Mouse (Mus musculus): Measurements from ENCODE around the gene Dennd5b.
A peak's percentile ranks its signal among the peaks of the same experiment; 100 is the strongest.

Gene Dennd5b

DNA sequence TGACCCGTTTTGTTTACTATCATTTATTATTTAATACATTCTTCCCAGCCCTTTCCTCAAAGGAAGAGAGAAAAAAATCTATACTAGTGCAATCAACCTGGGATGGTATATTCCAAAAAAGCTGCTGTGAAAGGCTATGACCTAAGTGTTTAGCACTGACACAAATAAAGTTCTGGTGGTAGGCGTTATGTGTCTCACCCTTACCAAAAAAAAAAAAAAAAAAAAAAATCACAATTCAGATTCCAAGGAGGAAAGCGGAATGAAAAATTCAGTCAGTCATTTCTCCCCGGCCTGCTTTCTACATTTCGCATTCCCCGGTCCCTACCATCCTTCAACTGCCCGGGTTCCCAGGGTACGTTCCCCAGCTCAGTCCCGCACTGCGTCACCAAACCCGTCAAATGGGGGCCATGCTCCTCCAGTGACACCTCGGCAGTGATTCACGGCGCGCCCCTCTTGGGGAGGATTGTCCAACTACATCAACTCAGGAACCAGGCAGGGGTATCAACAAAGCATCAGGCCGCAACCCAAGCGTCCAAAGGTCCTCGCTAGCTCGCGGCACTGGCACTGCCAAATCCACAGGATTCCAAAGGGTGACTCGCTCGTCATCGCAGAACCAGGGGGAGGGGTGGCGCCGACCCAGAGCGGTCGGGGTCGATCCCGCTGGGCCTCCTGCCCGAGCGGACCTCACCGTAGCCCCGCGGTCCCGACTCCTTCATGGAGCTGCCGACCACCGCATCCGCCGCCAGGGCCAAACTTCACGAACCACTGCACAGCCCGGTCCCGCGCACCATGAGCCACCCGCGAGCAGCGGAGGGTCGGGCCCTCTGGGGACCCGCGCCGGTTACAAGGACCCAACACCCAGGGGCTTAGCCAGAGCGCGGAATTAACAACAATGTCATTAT is 1.1 kb downstream of the Dennd5b start:
- peak in 1 of 2 experiments; percentile 7 for DNase-seq

DNA sequence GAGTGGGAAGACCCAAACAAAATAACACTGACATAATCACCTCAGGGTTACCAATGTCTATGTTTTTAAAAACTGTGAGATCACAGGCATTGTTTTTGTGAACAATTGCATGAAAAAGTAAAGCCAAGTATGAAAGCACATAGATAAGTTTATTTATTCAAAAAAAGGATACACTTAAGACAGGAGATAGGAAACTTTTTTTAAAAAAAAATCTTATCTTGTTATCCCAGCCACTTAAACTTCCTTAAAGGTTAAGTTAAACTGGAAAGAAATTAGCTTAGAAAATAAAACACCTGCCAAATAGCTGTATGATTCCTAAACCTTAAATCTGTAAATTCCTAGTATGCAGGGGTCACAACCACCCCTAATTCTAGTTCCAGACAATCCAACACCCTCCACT is 2.5 kb downstream of the Dennd5b start:
- no peak for DNase-seq

DNA sequence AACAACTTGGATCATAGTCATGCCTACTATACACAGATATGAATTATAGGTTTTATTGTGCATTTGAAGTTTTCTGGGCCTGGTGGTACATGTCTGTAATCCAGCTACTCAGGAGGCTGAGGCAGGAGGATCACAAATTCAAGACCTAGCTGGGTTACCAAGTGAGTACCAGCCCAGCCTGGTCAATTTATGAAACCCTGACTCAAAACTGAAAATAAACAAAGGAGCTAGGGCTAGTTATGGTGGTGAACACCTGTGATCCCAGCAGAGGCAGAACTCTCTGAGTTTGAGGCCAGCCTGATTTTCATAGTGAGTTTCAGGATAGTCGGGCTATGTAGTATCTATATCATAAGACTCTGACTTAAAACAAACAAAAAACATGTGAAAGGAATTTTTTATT is 4.2 kb downstream of the Dennd5b start:
- no peak for DNase-seq

DNA sequence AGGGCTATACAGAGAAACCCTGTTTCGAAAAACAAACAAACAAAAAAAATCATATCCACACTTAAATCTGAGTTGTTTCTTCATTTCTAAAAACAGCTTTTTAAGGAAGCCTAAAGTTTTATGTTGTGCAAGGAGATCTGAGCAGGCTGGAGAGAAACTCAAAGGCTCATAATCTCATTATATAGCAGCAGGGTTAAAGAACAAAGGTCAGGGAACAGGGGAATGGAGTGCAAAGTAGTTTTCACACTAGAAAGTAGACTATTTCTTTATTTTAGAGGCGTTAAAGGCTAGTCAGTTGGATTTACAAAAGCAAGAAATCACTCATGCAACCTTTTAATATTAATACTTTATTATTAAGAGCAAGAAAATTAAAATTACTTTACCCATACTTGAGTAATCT is 5.2 kb downstream of the Dennd5b start:
- no peak for DNase-seq

DNA sequence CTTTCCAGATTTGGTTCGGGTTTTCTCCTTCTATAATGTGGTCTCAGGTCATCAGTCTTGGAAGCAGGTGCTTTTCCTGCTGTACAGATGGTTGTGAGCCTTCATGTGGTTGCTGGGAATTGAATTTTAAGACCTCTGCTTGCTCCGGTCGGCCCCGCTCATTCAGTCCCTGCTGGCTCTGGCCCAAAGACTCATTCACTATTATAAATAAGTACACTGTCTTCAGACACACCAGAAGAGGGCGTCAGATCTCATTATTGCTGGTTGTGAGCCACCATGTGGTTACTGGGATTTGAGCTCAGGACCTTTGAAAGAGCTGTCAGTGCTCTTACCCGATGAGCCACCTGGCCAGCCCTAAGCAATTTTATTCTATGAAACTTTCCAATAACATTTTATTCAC is 6.1 kb downstream of the Dennd5b start:
- DNase-seq, result no peak

DNA sequence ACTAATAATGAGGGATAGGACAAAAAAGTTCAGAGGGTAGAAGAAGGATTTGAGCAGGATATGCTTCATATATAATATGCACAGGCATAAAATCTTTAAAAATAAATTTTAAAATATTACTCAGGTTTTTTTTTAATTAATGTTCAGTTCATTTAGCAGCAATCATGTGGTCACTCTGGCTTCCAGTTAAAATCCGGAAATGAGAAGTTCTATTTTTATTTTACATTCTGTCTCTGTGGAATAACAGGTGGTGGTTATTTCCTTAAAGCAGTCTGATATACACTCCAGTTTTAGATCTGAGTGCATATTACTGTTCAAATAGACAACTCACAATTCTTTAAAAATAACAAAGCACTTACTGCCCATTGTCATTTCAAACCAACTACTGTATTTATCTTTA is 6.9 kb downstream of the Dennd5b start:
- no peak for DNase-seq

DNA sequence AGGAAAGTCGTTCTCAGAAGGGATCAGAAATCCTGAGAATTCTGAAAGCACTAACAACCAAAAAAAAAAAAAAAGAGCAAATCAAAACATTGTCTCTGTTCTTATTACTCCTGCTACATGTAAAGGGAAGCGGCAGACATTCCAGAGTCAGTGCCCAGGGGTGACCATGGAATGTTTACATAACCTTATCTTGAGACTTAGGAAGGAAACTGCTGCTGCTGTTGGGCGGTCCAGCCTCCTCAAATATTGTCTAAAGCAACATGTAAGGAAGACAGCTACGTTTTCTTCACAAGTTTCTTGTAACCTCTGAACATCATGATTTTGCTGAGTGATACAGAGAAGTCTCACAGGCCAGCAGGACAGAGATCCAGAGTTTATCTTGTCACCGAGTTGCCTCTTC is 8.0 kb downstream of the Dennd5b start:
- no peak for DNase-seq

DNA sequence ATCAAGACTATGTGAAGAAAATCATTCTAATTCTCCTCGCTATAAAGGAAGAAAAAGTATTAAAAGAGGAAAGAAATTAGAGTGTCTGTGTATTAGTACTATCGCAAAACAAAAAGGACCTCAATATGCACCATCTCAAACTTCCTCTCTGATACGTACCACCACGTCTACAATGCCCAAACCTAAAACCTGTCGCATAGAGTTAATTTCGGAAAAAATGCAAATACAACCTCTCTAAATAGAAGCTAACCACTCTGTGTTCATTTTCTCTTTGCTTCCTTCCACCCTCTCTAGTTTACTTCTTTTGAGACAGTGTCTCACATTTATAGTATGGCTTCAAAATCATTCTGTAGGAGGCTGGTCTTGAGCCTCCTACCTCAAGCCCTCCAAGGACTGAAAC is 9.1 kb downstream of the Dennd5b start:
- DNase-seq, result no peak

DNA sequence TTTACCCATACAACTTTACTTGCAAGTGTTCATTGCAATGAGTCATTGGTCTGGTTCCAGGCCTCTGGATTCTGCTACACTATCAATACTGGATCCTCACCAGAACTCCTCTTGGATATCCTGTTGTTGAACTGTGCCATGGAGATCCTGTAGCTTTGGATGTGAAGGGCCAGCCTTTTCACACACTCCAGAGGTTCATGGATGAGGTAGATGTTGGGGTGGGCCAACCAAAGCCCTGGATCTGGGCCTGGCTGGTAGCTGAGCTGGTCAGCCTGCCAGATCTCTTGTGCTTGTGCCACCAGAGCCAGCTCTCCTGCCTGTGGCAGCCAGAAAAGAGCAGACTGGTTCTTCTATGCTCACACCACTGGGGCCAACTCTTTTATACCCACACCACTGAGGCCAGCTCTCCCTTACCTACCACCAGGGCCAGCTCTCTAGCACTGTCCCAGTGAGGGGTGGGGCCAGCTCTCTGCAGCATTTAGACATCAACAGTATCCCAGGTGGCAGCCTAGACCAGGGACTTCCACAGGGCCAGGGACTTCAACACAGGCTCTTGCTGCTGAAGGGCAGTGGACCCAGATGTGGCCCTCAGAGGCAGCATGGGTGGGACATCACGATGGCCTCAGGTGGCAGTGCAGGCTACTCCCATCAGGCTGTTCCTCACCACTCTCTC is 24.2 kb downstream of the Dennd5b start:
- DNase-seq, result no peak

DNA sequence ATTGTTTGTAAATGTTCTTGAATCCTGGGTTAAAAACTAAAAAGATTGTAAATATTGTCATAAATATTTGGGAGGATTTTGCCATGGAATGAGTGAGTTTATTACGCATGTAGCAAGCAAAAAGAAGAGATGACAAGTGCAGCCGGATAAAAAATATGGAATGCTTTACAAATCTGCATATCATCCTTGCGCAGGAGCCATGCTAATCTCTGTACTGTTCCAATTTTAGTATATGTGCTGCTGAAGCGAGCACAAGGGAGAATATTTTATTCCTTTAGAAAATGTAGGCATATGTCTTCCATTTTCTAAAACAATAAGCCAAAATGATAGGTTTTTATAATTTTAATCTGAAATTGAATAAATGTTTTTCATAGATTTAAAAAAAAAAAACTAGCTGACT is 27.6 kb downstream of the Dennd5b start:
- no peak for DNase-seq

DNA sequence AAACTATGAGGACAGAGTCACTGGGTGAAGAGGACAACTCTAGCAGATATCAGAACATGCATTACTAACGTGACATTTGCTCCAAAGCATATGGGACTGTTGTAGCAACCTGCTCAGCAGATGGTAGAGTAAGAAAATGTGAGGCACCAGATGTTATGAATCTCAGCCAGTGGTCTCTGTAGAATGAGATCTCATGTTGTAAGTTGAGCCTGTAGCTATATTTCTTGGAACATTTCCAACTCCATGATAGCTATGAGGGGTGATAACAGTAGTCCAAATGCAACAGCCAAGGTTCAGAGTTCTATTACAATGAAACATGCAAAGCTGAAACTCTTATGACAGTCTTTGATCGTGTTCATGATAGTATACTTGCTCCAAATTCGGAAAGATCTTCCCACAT is 28.6 kb downstream of the Dennd5b start:
- no peak for DNase-seq

DNA sequence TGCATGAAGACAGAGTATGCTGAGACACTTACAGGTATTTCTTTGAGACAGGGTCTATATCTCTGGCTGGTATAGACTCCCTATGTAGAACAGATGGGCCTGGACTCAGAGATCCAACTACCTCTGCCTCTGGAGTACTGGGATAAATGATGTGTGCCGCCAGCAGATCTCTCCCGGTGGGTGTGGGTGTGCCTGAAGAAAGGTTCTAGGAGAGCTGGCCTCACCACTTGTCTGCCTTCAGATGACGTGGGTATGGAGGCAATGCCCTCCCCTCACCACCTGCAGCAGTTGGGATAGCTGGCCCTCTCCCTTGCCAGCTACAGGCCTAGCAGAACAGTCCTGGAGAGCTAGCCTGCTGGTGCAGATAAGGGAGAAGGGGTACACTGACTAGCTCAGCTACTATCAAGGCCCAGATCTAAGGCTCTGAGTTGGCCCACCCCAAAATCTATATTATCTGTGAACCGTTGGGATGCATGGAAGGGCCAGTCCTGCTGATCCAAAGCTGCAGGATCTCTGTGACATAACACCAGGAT is 30.8 kb downstream of the Dennd5b start:
- DNase-seq, result no peak

DNA sequence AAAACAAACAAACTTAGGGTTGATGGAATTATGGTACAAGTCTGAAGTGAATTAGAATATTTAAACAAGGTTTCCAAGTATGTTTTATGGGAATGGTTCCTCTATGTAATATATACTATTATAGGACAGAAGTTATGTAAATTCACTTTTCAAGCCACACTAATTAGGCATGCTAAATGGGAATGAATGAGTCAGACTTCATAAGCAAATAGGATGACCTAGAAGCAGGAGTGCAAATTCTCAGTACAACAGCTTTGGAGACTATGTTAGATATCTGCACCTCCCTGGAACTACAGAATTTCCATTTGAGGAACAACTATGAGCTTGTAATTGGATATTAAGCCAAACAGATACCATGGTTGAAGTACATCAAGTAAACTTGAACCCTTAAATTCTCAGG is 38.1 kb downstream of the Dennd5b start:
- DNase-seq, result no peak

DNA sequence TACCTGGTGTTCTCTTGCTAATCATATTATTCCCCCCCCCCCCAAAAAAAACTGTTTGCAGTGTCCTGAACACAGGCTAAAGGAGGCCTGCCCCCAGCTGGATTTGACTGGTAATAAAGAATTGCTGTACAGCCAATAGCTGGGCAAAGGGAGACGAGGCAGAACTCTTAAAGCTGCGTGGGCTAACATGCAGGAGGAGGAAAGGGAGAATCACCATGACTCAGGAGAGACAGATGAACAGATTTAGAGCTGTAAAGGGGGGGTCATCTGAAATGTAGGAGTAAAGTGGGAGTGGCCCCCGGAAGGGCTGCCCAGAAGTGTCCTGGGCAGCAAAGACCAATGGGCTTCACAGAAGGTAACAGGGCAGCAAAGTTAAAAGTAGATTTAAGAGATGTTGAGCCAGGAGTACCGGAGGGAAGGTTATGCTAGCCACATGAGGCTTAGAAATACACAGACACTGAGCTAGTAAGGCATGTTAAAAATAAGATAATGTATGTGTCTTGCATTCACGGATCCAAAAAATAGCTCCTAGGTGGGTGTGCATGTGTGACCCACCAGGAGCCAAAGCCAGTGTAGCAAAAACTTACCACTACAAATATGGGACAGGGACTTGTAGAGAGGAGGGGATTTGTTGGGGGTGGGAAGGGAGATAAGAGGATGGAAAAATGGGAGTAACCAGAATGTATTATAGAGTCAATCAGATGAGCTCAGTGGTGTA is 40.7 kb downstream of the Dennd5b start:
- DNase-seq, result no peak

DNA sequence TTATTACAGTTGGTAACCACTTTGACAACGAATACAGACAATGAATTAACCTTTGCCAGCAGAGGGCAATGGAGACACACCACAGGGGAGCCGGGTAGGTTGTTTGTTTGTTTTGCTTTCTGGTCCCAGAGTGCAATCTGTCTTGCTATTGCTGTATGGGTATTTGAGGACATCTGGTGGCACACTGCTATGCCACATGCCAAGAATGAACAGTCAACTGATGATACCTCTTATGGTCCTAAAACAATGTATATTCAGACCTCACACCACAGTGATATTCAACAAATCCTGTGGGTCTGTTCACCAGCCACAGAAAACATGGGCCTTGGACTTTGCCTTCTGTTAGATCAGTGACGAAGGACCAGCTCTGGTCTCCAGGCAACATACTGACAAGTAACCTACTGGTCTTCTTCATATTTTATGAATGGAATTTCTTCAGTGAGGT is 43.5 kb downstream of the Dennd5b start:
- DNase-seq, result no peak

DNA sequence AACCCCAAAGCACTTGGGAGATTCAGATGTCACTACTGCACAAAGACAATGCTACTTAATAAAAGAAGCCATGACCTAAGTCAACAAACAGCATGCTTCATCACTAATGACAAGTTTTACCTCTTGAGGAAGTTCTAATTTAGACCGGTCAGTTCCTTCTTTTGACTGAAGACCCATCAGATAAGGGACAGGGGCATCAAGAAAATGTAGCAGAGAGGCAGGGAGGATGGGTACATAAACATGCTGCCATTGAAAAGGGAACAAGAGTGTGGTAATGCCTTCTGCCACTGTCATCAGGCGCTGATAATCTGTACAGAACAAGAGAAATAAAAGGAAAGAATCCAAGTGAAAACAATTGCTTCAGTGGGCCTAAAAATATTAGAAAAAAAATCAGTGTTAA is 46.7 kb downstream of the Dennd5b start:
- DNase-seq, result no peak

DNA sequence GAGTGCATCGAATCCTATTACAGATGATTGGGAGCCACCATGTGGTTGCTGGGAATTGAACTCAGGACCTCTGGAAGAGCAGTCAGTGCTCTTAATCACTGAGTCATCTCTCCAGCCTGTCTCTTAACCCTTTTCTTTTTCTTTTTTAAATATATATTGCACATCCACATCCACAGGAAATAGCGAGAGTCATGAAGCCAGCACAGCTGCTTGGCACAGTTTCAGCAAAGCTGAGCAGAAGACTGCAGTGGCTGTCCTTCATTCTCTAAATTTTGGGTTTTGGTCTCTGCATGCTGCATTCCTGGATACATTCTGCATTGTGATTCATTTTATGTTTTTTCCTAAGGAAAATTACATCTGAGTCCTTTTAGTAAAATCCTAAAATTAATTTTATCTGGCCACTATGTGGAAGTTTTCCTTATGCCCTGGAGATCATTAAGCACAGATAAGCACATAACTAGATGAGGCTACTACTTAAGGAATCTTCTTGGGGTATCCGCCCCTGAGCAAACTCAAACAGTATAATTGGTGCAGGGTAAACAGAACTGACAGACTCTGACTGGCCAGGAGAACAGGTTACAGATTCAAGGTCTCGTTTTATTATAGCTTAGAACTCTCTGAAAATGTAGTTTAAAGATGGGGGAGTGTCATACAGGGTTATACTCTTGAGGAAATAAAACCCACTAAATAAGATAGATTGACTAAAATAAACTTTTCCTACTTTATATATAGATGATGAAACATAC is 50.3 kb downstream of the Dennd5b start:
- no peak for DNase-seq

DNA sequence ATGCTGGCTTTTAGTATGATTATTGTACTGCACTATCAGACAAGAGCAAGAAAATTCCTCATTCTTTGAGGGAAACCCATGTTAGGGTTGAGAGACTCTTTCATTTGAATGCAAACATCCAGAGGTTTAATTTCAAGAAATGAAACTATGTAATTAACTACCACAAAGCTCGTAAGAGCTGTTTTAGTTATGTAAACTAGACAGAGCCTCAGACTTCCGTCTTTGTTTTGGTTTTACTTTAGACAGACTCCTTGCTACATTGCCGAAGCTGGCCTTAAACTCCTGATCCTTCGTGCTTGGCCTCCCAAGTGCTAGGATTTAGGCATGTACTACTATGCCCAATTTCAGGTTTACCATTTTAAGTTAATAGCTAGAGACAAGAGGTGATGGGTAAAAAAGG is 61.4 kb downstream of the Dennd5b start:
- no peak for DNase-seq

DNA sequence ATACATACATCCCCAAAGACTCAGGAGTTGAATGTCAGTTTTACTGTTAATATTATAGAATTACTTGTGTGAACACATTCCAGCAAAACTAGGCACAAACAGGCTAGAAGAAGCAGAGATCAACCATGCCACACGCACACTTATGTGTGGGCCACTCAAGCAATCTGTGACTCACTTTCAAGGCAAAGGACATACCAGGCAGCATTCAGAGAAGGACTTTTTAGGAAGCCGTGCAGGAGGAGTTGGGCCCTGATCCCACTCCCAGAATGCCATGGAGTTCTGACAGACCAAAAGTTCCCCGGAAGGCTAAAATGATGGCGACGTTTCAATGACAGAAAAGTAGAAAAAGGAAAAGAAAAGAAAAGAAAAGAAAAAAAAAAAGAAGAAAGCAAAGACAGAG is 69.3 kb downstream of the Dennd5b start:
- DNase-seq, result no peak

DNA sequence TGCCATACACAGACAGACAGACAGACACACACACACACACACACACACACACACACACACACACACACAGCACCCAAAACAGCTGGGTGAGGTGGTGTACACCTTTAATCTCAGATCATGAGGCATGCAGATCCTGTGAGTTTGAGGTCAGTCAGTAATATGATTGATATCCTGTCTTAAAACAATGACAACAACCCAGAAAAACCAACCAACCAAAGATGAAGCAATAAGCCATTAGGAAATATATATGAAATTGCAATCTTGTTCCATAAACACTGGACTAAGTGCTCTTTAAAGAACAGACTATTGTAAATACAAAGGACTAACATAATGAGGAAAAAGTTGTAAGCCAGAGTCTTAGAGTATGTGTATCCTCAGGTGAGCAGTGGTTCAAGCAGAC is 70.1 kb downstream of the Dennd5b start:
- DNase-seq, result no peak

DNA sequence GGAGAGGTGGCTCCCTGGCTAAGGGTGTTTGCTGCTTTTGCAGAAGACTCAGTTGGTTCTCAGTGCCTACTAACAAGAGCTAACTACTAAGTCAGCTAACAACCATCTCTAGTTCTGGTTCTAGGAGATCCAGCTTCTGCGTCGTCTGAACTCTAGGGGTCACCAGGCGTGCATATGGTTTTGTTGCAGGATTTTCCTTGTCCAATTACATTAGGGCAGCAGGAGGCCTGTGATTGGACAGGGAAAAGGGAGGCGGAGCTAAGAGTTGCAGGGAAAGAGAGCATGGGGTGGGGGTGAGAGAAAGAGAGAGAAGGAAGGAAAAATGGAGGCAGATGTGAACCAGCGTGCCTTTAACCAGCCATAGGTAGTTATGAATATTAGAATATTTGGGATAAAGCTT is 83.0 kb downstream of the Dennd5b start:
- DNase-seq, result no peak

DNA sequence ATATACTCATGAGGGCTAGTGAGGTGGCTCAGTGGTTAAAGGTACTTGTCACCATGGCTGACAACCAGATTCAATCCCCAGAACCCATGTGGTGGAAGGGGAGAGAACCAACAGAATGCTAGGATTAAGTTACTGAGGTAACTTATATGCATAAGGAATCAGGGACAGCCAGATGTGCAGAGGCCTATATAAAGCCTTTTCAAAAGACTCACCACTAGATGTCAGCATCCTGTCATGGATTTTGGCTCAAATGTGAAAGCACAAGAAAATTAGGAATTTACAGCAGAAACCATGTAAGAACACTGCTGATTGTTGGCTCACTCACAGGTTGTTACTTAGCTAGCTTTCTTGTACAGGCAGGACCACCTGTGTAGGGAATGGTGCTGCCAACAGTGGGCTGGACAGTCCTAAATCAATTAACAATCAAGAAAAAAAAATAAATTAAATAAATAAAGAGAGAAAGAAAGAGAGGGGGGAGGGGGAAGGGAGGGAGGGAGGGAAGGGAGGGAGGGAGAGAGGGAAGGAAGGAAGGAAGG is 90.6 kb downstream of the Dennd5b start:
- DNase-seq, result no peak
